Mouse (Mus musculus) lung, postnatal 36 days (tissue): ENCODE measurements around the gene Sh3tc1.

Experiments used
- DNase-seq: peaks from one replicate; pipeline ENCODE4 v3.0.0; 2022; ENCODE audit warnings: mixed read lengths

Gene Sh3tc1

DNA sequence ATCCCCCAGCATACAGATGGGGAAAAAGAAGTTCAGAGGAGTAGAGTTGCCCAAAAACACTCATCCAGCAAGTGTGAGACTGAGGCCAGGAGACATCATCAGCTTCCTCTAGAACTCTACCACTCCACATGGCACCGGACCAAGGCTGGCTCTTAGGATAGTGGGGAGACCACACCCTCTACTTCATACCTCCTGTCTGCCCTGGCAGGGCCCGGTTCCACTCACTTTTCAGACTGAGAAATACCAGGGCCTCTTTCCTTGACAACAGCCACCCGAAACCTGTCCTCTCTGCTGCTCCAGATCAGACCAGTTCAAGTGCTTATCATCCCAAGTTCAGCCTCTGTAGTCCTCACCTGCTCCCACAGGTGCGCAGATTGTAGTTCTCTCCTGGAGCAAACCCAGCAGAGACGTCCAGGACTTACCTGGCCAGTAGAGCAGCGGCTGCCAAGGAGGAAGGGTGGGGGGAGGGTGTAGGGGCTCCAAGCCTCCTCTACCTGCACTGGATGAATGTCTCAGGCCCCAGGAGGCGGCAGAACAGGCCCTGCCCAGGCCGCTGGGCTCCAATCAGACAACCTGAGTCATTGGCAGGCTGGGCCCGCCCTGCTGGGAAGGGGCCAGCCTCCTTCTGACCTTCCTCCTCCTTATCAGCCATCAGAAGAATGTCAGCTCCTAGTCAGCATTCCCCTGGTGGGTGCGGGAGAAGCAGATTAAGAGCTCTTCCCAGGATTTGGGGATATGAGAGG, at the start of gene Sh3tc1:
Gene Sh3tc1, minus strand, starts transcription at position 452 of the 743 bp plus-strand sequence.
- DNase-seq: peak; percentile 87

DNA sequence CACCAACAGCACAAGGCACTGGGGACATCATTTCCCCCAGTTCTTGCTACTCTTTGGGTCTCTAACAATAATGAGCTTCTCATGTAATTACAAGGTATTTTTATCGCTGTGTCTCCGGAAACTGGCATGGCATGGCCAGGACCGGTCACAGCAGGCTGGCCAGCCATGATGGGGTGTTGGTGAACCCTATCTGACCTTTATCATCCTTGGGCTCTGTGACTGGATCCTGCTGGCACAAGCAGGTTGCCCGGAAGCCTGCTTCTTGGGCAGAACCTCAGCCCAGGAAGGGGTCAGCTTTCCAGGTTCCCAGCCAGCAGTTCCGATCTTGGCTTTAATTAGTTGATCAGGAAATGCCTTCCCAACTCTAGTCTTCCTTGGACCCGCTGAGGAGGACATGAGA, 48.9 kb upstream of the Sh3tc1 start:
- no peak for DNase-seq

DNA sequence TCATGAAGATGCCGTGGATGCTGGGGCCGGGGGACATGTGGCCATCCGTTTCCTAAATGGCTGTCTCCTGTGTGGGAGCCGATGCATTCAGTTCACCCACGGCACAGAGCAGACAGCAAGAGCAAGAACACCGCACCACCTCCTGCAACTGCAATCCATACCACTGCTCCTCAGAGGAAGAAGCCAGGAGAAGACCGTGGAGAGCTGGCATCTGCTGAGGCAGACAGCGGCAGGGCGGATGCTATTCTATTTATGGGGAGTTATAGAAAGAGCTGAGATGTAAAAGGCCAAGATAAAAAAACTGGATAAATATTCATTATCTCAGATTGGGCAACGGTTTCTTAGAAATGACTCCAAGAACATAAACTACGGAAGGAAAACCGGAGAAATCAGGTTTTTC, 48.1 kb upstream of the Sh3tc1 start:
- no peak for DNase-seq

DNA sequence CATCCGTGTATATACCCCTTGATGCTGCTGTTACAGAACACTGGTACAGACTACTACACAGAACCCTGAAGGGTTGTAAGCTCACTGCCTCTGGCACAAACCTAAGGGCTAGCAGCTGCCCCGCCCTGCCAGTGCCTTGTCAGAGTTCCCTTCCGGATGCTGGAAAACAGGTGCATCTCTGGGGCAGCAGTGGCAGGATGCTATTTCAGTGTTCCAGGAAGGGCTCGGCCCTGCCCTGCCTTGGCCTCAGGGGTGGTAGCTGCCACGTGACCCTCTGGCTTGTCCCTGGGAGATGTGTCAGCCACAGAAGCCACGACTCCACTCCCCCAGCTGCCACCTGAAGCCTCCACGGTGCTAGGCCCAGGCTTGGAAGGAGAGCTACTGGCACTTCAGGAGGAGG, 46.1 kb upstream of the Sh3tc1 start:
- no peak for DNase-seq

DNA sequence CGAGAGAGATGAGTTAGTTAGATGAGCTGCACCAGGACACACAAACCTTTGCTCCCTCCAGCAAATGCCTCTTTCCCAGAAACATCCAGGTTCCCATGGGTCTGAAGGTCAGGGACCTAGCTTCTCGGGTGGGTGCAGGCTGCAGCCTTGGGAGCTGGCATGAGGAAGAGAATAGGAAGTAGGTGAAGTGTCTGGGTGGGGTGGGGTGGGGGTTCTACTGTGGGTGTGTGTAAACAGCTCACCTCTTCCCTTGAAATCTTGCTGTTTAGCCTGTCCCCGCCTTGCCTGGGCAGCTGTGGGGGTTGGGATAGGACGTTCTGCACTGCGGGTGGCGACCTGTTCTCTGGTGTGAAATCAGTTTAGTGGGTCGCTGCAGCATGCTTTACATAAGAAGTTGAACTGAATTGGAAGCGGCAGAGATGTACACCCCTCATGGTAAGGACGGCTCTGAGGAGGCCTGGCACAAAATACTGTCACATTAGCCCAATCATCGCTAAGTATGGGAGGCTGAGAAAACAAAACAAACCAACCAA, 42.9 kb upstream of the Sh3tc1 start:
- no peak for DNase-seq

DNA sequence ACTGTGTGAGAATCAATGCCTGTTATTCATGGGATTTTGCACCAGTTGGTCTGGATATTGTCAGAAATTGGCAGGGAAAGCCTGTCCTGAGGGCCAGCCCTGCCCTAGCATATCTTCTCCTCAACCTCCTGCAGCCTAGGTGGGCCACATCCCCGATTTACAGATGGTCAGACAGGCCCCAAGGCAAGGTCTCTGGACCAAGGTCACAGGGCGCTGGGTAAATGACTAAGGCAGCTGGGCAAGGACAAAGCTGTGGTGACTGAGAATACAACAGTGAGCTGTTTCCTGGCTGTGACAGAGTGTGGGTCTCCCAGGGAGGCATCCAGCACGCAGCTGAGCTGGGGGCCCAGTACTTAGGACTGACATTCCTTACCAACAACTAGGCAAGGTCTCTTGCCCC, 41.3 kb upstream of the Sh3tc1 start:
- DNase-seq: no peak

DNA sequence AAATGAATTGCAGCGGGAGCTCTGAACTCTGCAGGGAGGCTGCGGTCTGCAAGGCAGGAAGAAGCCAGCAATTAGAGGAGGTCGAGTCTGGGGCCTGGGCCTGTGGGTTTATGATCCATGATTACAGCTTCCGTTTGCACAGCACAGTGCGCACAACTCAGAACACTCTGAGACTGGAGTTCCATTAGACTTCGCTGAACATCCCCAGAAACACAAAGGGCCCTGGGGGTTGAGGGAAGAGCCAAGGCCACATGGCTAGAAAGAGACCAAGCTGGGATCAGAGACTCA, 34.3 kb upstream of the Sh3tc1 start:
- no peak for DNase-seq

DNA sequence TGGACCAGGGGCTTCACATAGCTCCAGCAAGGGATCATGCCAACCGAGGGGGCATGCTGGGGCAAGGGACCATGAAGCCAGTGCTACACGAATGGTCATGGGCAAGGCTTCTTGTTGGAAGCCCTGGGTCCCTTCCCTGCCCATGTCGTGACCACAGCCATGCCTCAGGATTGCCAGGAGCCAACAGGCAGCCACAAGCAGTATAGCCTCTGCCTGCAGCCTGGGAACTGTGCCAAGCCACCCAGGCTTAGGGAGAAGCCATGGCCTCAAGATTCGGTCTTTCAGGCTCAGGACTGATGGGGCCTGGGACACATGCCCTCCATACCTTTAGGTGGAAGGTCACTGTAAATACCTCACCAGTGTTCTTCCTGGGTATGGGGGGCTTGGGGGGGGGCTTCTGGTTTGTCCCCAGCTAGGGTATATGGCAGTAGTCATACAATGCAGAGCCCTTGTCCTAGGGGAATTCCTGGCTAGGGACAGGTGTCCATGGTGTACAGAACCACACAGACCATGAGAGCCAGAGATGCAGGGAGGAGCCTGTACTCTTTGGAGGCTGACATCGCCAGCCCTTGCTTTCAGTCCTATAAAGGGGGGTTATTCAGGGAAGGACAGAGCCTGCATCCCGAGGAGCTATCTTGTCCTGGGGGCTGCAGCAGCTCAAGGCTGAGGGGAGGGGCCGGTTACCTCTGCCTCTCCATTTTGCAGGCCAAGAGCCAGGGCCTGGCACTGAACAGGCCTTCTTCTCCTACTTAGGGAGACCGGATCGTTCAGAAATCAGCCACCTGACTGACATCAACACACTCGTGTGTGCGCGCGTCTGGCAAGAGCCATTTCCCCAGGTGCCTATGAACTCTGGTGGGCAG, 33.7 kb upstream of the Sh3tc1 start:
- no peak for DNase-seq

DNA sequence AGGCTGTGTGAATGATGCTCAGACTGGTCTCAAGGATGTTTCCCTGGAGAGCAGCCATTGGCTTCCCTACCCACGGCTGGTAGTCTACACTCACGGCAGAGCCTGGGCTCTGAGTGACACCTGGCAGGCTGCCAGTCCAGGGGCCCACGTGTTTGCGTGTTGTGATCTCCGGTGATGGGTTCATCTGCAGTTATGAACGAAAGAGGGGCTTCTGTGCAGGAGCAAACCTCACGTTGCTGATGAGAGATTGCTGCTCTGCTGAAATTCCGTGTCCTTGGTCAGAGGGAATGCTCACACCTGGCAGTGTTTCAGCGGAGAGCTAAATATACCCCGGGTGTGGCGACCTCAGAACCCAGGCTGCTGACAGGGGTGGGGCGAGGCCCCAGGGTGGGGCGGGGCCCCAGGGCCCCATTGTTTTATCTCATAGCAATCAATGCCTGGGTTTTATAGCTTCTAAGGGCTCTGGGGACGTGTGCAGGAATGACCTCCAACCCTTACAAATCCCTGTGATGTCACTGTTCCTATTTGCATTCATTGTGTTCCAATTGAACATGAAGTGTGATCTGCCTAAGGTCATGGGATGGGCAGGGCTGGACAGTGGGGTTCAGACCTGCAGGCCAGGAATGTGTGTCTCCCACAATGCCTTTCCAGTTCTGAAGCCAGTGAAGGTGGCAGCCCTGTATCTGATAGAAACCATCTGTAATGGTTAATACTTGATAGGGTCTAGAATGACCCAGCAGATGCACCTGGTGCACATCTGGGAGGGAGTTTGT, 31.3 kb upstream of the Sh3tc1 start:
- DNase-seq: no peak

DNA sequence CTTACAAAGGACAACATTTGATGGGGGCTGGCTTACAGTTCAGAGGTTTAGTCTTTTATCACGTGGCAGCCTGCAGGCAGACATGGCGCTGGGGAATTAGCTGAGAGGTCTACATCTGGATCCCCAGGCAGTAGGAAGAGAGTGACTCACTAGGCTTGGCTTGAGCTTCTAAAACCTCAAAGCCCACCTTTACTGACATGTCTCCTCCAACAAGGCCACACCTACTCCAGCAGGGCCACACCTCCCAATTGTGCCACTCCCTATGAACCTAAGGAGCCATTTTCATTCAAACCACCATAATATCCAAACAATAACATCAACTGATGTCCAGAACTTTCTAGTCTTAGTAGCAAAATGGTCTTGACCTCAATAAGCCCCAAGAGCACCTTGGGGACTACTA, 30.5 kb upstream of the Sh3tc1 start:
- no peak for DNase-seq

DNA sequence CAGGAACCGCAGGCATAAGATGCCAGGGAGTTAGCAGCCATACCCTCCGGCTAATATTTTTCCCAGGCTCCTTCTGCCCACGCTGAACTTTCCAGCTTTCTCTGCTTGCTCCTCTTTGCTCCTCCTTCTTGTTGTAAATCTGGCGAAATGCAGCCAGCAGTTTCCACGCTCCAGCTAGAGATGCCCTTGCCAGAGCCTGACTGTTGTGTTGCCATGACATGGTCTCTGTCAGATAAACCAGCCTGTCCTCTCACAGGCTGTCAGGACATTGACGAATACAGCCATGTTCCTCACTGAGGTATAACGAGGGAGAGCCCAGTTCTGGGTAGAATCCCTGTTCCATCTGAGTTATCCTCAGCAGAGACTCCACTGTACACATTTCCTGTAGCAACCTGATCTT, 29.2 kb upstream of the Sh3tc1 start:
- DNase-seq: no peak

DNA sequence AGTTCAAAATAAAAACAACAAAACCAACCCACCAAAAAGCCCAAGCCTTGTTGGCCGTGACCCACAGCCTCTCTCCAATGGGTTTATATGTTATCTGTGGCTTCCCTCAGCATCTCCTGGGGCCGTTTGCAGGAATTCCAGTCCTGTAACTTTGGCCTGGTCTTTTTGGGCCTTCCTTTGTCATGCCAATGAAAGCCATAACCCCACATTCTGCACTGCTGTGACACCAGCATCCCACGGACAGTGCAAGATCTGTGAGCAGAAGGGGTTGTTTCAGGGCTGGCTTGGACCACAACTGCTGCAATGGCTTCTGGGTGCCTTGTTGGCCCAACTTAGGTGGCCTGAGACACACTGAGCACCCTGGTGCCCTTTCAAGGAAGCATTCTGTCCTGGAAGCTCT, 28.7 kb upstream of the Sh3tc1 start:
- DNase-seq: no peak

DNA sequence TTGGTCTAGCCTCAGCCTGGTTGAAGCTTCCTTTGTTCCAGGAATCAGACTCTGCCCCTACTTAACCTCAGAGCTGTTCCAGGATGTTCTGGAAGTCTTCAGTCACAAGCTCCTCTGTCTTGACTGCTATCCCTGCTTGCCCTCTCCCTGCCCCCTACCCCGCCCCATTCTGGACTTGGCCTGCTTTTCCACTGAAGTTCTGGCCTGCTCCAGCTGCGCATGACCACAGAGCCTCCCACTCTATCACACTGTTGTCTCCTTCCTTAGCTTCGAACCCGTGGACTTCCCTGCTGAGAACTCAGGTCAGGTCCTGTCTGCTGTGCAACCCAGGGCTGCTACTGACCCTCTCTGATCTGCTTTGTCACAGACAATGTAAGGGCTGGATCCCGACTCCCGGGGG, 26.1 kb upstream of the Sh3tc1 start:
- DNase-seq: peak; percentile 43

DNA sequence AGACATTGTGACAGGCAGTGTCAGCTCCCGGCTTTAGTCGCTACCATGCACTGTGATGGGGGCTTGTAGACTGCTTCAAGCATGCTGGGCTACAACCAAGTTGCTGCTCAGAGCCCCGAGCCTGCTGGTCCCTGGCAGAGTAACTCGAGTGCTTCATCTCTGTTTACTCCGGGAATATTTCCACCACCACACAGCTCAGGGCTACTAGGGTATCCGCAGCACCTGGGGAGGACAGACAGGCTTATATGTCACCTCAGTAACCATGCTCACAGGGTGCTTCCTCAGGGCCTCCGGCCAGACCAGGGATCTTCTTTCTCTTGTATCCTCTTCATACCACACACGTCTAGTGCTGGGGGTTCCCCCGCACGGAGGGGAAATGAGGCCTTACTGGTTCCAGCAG, 23.1 kb upstream of the Sh3tc1 start:
- DNase-seq: no peak

DNA sequence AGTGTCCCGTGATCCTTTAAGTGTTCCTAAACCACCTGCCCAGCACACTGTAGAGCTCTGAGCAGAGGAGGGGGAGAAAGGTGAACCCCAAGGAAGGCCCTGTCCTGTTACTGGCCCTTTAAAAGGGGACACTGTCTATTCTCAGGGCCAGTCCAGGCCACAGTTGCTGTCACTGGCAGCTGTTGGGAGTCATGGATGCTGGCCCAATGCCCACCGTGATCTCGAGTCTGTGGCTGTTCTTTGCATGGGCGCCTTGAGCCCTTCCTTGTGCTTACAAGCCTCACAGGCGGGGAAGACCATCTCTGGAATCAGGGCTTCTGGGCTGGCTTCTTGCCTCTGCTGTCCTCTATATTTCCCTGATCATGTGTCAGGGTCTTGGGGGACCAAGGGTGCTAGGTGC, 22.6 kb upstream of the Sh3tc1 start:
- DNase-seq: peak; percentile 77

DNA sequence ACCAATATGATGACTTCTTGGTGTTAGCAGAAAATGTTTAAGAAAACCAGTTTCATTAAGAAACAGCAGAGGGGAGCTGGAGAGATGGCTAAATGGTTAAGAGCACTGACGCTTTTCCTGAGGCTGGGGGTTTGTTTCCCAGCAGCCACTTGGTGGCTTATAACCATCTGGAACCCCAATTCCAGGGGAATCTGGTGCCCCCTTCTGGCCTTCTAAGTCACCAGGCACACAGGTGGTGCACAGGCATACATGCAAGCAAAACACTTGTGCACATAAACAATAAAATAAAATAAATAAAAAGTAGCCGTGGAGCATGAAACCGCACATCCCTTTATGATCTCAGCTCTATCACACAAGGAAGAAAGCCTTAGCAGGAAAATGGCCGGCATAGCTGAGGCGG, 21.5 kb upstream of the Sh3tc1 start:
- no peak for DNase-seq

DNA sequence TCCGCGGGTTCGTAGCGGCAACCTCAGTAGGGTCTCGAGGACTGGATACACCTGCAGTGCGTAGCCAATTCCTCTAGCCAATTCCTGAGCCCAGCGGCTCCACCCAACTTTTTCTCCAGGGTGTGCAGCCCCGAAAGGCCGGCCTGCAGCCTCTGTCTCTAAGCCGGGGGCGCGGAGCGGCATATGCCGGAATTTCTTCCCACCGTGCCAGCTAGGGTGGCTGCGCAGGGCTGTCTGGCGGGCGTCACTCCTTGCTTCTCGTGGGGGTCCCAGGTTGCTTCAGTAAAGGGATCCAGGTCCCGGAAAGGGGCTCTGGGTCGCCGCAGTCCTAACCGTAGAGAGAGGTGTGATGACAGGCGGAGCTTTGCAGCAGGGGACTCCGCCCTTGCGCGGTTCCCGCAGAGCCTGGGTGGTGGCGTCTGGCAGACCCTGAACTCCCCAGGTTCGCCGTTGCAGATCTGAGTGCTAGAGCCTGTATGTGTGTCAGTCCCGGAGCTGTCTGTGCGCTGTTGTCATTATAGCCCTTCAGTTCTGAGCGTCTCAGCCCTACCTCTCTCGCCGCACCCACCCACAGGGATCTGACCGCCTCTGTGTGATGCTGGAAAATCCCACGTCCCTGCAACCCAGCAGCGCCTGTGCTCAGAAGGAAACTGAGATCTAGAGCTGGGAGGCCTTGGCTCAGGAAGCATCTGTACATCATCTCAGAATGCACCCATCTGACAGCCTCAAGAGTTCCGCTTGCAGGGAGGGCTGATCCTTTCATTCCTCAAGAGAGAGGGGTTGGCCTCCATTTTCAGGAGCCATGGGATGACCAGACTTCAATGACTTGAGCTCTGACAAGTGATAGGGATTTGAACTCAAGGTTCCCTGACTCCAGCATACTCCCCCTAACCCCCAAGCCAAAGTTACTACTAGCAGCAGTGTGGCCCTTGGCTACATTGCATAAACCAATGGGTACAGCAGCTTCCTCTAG, 18.6 kb upstream of the Sh3tc1 start:
- no peak for DNase-seq

DNA sequence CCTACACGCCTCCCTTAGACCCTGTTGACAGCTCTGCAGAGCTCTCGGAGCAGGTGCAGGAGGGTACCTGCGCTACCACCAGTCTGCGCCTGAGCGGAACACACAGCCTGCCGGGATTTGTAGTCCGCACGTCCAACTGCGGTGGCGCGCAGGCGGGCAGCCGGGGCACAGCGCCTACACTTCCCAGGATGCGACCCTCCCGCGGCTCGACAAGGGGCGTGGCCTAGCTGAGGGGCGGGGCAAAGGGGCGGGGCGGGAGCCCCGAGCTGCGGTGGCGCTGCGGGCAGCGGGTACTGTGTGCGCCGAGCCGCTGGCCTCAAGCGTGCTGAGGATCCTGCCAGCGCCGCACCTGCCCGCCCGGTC, 17.8 kb upstream of the Sh3tc1 start, which contains the start of gene Ablim2:
Gene Ablim2, plus strand, starts transcription at position 242 of the 363 bp plus-strand sequence.
- DNase-seq: peak; percentile 94

DNA sequence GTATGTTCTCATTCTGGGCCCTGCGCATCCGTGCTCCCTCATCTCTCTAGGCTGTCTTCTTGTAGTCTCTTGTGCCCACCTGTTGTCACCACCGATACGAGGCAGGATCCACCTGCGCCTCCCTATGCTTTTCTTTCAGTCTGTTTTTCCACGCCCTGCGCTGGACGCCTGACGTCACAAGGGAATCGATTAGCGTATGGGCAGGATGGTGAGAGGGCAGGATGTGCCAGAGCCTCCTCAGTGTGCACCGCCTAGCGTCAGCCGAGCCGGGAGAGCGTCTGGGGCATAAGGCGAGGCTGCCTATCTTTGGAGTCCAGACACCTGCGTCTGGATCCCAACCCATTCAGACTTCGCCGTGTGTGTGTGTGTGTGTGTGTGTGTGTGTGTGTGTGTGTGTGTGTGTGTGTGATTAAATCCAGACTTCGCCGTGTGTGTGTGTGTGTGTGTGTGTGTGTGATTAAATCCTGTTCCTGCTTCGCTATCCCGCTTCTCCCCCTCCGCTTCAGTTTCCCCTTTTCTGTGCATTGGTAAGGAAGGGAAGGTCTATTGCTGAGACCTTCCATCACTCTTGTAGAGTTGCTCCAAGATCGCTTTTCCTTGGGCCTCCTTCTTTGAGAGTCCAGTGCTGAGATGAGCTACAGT, 17.3 kb upstream of the Sh3tc1 start:
- DNase-seq: no peak

DNA sequence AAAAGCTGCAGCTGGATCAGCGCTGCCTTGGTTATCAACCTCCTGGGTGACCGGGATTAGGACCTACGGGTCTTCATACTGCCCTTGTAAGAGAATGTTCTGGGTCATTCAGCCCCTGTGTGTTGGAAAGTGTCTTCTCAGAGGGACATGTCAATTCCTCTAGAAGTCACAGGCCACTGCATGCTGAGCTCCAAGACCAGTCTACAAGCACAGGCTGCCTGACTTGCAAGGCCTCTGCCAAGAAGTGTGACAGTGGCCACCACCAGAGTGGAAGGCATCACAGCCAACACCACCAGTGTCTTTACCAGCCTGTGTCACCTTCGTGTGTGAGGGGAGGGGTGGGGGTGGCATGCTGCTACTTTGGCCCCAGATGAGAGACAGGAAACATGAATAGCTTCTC, 16.2 kb upstream of the Sh3tc1 start:
- no peak for DNase-seq

DNA sequence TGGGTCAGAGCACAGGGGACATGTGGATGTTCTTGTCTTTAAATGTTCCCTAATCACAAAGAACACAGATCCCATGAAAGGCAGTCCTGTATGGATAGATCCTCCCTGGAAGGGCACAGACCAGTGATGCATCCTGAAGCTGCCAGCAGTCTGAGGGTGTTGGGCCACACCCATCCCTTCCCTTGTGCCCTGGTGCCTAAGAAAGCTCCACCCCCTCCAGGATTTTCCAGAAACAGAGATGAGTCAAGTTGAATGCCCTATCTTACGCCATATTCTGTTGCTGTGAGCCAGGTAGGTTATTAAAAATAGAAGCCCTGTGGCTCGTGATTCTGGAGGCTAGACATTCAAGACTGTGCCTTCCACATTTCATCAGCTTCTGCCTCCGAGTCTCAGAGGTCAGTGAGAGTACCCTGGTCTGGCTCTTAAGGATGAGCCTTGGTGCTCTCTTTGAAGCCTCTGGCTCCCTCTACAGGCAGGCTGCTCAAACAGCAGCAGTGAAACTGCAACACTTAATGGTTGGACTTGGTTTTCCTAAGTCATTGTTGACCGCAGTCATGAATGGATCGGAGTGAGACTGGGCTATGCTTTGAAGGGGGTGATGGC, 15.4 kb upstream of the Sh3tc1 start:
- peak; percentile 87 for DNase-seq
